Mouse (Mus musculus): ENCODE measurements around the gene Srrm3. TPM values are rescaled to one million over a fixed set of nuclear protein-coding genes. Genes with fewer than 3 reads are reported as not detected.

Gene Srrm3
- total and polyA plus RNA-seq, 2 experiments = not detected

DNA sequence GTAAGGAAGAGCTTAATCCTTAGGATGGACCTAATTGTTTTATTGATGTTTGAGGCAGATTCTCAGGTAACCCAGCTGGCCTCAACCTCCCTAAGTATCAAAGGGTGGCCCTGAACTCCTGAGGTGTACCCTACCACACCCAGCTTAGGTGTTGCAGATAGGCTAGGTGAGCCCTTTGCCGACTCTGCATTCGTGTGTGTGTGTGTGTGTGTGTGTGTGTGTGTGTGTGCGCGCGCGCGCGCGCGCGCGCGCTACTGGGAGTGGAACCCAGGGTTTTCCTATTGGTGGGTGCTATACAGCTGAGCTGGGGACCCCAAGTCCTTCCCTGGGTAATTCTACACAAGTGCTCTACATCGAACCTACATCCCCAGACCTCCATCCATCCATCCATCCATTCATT is 44.8 kb downstream of the Srrm3 start:
- no peak overlapping the region for H3K9ac ChIP-seq (ENCODE audit: low read depth, low read length)
- no peaks in the 10 kb centered on the region for H3K36me3 ChIP-seq (ENCODE audit: control insufficient read depth, insufficient read depth, low read length)
- no peak overlapping the region for H3K4me3 ChIP-seq (ENCODE audit: insufficient read depth, low read depth, low read length)
- no peaks in the 10 kb centered on the region for H3K79me2 ChIP-seq (ENCODE audit: control insufficient read depth, insufficient read depth, low read length)
- H3K27me3 ChIP-seq (ENCODE audit: control insufficient read depth, insufficient read depth, low read length) = peaks cover 11% of the 10 kb centered on the region
- no peak overlapping the region for H3K27ac ChIP-seq (replicated peaks; ENCODE audit: insufficient read depth, low read depth, low read length)
- DNase-seq (ENCODE audit: extremely low read depth, low read depth, low spot score) = no peak
- WGBS = 13% methylated on average over 14 of the region's 14 CpGs
- no peaks in the 10 kb centered on the region for H3K4me1 ChIP-seq (ENCODE audit: control insufficient read depth, insufficient read depth, low read length)
- TF ChIP-seq POLR2A (IDR thresholded peaks at IDR 0.05; ENCODE audit: extremely low read depth, insufficient read depth, low read length) (no peak), CTCF (IDR thresholded peaks at IDR 0.05; ENCODE audit: low read depth, low read length) (no peak)

DNA sequence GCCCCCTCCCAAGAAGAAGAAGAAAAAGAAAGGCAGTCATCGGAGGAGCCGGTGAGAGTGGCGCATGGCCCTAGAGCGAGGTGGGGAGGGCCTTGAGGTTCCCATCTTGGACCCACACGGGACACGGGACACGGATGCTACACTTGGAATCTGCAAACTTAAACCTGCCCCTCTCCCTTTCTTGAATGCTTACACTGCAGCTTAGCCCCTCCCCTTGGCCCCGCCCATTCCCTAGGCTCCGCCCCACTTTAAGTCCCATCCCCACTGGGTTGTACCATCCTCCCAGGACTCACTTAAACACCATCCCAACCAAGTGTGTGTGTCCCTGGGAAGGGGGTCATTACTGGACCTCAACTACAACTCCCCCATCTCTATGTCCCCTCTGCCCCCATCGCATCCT is 45.7 kb downstream of the Srrm3 start:
- Histone ChIP-seq H3K36me3 (ENCODE audit: control insufficient read depth, insufficient read depth, low read length) (no peaks in the 10 kb centered on the region), H3K79me2 (ENCODE audit: control insufficient read depth, insufficient read depth, low read length) (no peaks in the 10 kb centered on the region), H3K4me3 (ENCODE audit: insufficient read depth, low read depth, low read length) (no peak overlapping the region), H3K9ac (ENCODE audit: low read depth, low read length) (no peak overlapping the region), H3K27ac (replicated peaks; ENCODE audit: insufficient read depth, low read depth, low read length) (no peak overlapping the region), H3K27me3 (ENCODE audit: control insufficient read depth, insufficient read depth, low read length) (peaks cover 17% of the 10 kb centered on the region), H3K4me1 (ENCODE audit: control insufficient read depth, insufficient read depth, low read length) (no peaks in the 10 kb centered on the region)
- DNase-seq (ENCODE audit: extremely low read depth, low read depth, low spot score) = no peak
- WGBS = 9% methylated on average over 10 of the region's 10 CpGs
- TF ChIP-seq POLR2A (IDR thresholded peaks at IDR 0.05; ENCODE audit: extremely low read depth, insufficient read depth, low read length) (no peak), CTCF (IDR thresholded peaks at IDR 0.05; ENCODE audit: low read depth, low read length) (no peak)

GRCm38 (mm10) chr5:135853731-135854130 is 47.0 kb downstream of the Srrm3 start:
- H3K9ac ChIP-seq (ENCODE audit: low read depth, low read length) = no peak overlapping the region
- no peak overlapping the region for H3K4me3 ChIP-seq (ENCODE audit: insufficient read depth, low read depth, low read length)
- peaks cover 17% of the 10 kb centered on the region for H3K27me3 ChIP-seq (ENCODE audit: control insufficient read depth, insufficient read depth, low read length)
- H3K27ac ChIP-seq (replicated peaks; ENCODE audit: insufficient read depth, low read depth, low read length) = no peak overlapping the region
- no peaks in the 10 kb centered on the region for H3K36me3 ChIP-seq (ENCODE audit: control insufficient read depth, insufficient read depth, low read length)
- no peak for TF ChIP-seq CTCF (IDR thresholded peaks at IDR 0.05; ENCODE audit: low read depth, low read length)
- no peak for TF ChIP-seq POLR2A (IDR thresholded peaks at IDR 0.05; ENCODE audit: extremely low read depth, insufficient read depth, low read length)
- no peaks in the 10 kb centered on the region for H3K4me1 ChIP-seq (ENCODE audit: control insufficient read depth, insufficient read depth, low read length)
- 51% methylated on average over 7 of the region's 7 CpGs for WGBS
- DNase-seq (ENCODE audit: extremely low read depth, low read depth, low spot score) = no peak
- no peaks in the 10 kb centered on the region for H3K79me2 ChIP-seq (ENCODE audit: control insufficient read depth, insufficient read depth, low read length)

GRCm38 (mm10) chr5:135855156-135855555 is 48.5 kb downstream of the Srrm3 start:
- DNase-seq (ENCODE audit: extremely low read depth, low read depth, low spot score) = peak; percentile 30
- H3K9ac ChIP-seq (ENCODE audit: low read depth, low read length) = no peak overlapping the region
- no peak overlapping the region for H3K4me3 ChIP-seq (ENCODE audit: insufficient read depth, low read depth, low read length)
- no peak for TF ChIP-seq POLR2A (IDR thresholded peaks at IDR 0.05; ENCODE audit: extremely low read depth, insufficient read depth, low read length)
- TF ChIP-seq CTCF (IDR thresholded peaks at IDR 0.05; ENCODE audit: low read depth, low read length) = peak; percentile 96
- H3K27me3 ChIP-seq (ENCODE audit: control insufficient read depth, insufficient read depth, low read length) = peaks cover 17% of the 10 kb centered on the region
- H3K36me3 ChIP-seq (ENCODE audit: control insufficient read depth, insufficient read depth, low read length) = no peaks in the 10 kb centered on the region
- H3K4me1 ChIP-seq (ENCODE audit: control insufficient read depth, insufficient read depth, low read length) = no peaks in the 10 kb centered on the region
- no peaks in the 10 kb centered on the region for H3K79me2 ChIP-seq (ENCODE audit: control insufficient read depth, insufficient read depth, low read length)
- 1% methylated on average over 4 of the region's 4 CpGs for WGBS
- no peak overlapping the region for H3K27ac ChIP-seq (replicated peaks; ENCODE audit: insufficient read depth, low read depth, low read length)

GRCm38 (mm10) chr5:135866662-135867061 is 60.0 kb downstream of the Srrm3 start:
- no peaks in the 10 kb centered on the region for H3K4me1 ChIP-seq (ENCODE audit: control insufficient read depth, insufficient read depth, low read length)
- no peaks in the 10 kb centered on the region for H3K36me3 ChIP-seq (ENCODE audit: control insufficient read depth, insufficient read depth, low read length)
- TF ChIP-seq CTCF (IDR thresholded peaks at IDR 0.05; ENCODE audit: low read depth, low read length) (no peak), POLR2A (IDR thresholded peaks at IDR 0.05; ENCODE audit: extremely low read depth, insufficient read depth, low read length) (no peak)
- no peak for DNase-seq (ENCODE audit: extremely low read depth, low read depth, low spot score)
- H3K27ac ChIP-seq (replicated peaks; ENCODE audit: insufficient read depth, low read depth, low read length) = no peak overlapping the region
- no peak overlapping the region for H3K4me3 ChIP-seq (ENCODE audit: insufficient read depth, low read depth, low read length)
- H3K27me3 ChIP-seq (ENCODE audit: control insufficient read depth, insufficient read depth, low read length) = peaks cover 19% of the 10 kb centered on the region
- 53% methylated on average over 8 of the region's 8 CpGs for WGBS
- H3K79me2 ChIP-seq (ENCODE audit: control insufficient read depth, insufficient read depth, low read length) = no peaks in the 10 kb centered on the region
- H3K9ac ChIP-seq (ENCODE audit: low read depth, low read length) = no peak overlapping the region

DNA sequence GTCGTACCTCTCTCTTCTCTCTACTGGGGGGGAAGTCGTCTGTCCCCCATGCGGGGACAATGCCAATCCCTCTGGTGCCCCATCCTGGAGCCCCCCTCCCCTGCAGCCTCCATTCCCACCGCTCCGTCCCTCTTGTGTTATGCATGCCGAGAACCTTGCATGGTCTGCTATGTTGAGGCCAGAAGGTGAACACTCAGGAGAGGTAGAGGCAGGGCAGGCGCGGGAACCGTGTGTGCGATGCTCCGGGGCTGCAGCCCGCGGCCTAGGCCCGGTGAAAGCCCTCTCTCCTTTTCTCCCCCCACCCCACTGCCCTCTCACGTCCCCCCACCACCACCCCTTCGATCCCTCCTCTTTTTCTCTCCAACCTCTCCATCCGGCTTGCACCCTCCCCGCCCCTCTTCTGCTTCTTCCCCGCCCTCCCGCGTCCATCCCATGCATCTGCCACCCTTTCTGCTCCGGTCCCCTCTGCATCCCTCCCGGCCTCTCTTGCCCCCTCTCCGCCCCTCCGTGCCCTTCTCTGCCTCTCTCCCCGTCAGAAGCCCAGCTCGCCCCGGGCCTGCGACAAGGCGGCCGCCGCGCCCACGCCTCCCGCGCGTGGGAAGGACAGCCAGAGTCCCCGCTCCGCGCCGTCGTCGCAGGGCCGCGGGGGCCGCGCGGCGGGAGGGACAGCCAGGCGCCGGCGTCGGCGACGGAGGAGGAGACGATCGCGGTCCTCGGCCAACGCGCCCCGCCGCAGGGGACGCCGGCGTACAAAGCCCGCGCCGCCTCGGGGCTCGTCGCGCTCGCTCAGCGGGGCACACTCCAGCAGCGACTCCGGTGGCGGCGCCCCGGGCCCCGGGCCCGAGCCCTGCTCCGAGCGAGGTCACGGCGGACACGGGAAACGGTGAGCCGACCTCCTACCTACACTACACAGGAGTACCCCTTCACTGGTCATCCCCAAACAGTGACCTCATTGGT is 61.2 kb downstream of the Srrm3 start:
- Histone ChIP-seq H3K27me3 (ENCODE audit: control insufficient read depth, insufficient read depth, low read length) (peaks cover 19% of the 10 kb centered on the region), H3K9ac (ENCODE audit: low read depth, low read length) (no peak overlapping the region), H3K27ac (replicated peaks; ENCODE audit: insufficient read depth, low read depth, low read length) (no peak overlapping the region), H3K4me3 (ENCODE audit: insufficient read depth, low read depth, low read length) (peak overlapping the region; percentile 34; the same call in 1 of the 2 replicates), H3K36me3 (ENCODE audit: control insufficient read depth, insufficient read depth, low read length) (no peaks in the 10 kb centered on the region), H3K79me2 (ENCODE audit: control insufficient read depth, insufficient read depth, low read length) (no peaks in the 10 kb centered on the region), H3K4me1 (ENCODE audit: control insufficient read depth, insufficient read depth, low read length) (no peaks in the 10 kb centered on the region)
- TF ChIP-seq POLR2A (IDR thresholded peaks at IDR 0.05; ENCODE audit: extremely low read depth, insufficient read depth, low read length) (no peak), CTCF (IDR thresholded peaks at IDR 0.05; ENCODE audit: low read depth, low read length) (no peak)
- WGBS = 3% methylated on average over 84 of the region's 89 CpGs
- no peak for DNase-seq (ENCODE audit: extremely low read depth, low read depth, low spot score)
